Mouse (Mus musculus) E14TG2a.4 (cell line): ENCODE measurements at regions not wholly inside any gene's neighbourhood (a gene's known extent, or its start where the extent isn't known, plus 50 kb on each side); places are given as distances from the start of the nearest gene placed in this dataset.

Source experiments
- H3K27me3 ChIP-seq: 2 replicates; pipeline ENCODE4 v1.6.1; 2014; ENCODE audit warnings: low read length, control low read depth; ENCODE audit not compliant: insufficient read depth
- H3K36me3 ChIP-seq: 2 replicates; pipeline ENCODE4 v1.6.1; 2014; ENCODE audit warnings: low read length, control low read depth; ENCODE audit not compliant: insufficient read depth
- H3K4me1 ChIP-seq: replicated peaks from 2 replicates; pipeline ENCODE4 v1.6.1; 2014; ENCODE audit warnings: low read depth, low read length, control low read depth
- H3K4me3 ChIP-seq: replicated peaks from 2 replicates; pipeline ENCODE4 v1.5.1; 2014; ENCODE audit warnings: mild to moderate bottlenecking, low read length
- H3K9me3 ChIP-seq: 2 replicates; pipeline ENCODE4 v1.6.1; 2014; ENCODE audit warnings: low read length, control low read depth
- CTCF ChIP-seq: conservative IDR thresholded peaks from 2 replicates; pipeline ENCODE4 v1.5.1; 2014; ENCODE audit warnings: low read length
- NANOG ChIP-seq: IDR thresholded peaks from 2 replicates; pipeline ENCODE4 v1.6.1; 2014; ENCODE audit warnings: borderline replicate concordance, low read length, mixed read lengths
- POU5F1 ChIP-seq: IDR thresholded peaks from 2 replicates; pipeline ENCODE4 v1.6.1; 2014; ENCODE audit warnings: low read length, borderline replicate concordance

GRCm38 (mm10) chr8:30648497-30648896 is 2780.0 kb upstream of the 5930422O12Rik start:
- Histone ChIP-seq H3K9me3 (no peaks in the 10 kb centered on the region), H3K4me3 (no peak overlapping the region), H3K4me1 (peaks cover 10% of the 10 kb centered on the region), H3K27me3 (no peaks in the 10 kb centered on the region), H3K36me3 (no peaks in the 10 kb centered on the region)
- no peak for TF ChIP-seq CTCF
- no peak for TF ChIP-seq POU5F1
- peak; percentile 70; the same call in 1 of the 2 replicates for TF ChIP-seq NANOG

- no peaks in the 10 kb centered on the region for H3K4me1 ChIP-seq
Measured at GRCm38 (mm10) chr8:30655749-30656241, 2772.7 kb upstream of the 5930422O12Rik start.

GRCm38 (mm10) chr8:30661261-30661660 is 2767.2 kb upstream of the 5930422O12Rik start:
- H3K9me3 ChIP-seq = no peaks in the 10 kb centered on the region
- no peak overlapping the region for H3K4me3 ChIP-seq
- no peaks in the 10 kb centered on the region for H3K4me1 ChIP-seq
- H3K27me3 ChIP-seq = no peaks in the 10 kb centered on the region
- H3K36me3 ChIP-seq = no peaks in the 10 kb centered on the region
- no peak for TF ChIP-seq NANOG
- TF ChIP-seq POU5F1 = no peak
- no peak for TF ChIP-seq CTCF

More at GRCm38 (mm10) chr8:30655749-30656241, 2772.7 kb upstream of the 5930422O12Rik start:
- no peak for TF ChIP-seq NANOG
- TF ChIP-seq CTCF = no peak
- TF ChIP-seq POU5F1 = no peak
- Histone ChIP-seq H3K9me3 (no peaks in the 10 kb centered on the region), H3K4me3 (no peak overlapping the region), H3K27me3 (no peaks in the 10 kb centered on the region), H3K36me3 (no peaks in the 10 kb centered on the region)

- no peaks in the 10 kb centered on the region for H3K36me3 ChIP-seq
- no peak overlapping the region for H3K4me3 ChIP-seq
- TF ChIP-seq CTCF (no peak), NANOG (no peak), POU5F1 (no peak)
- no peaks in the 10 kb centered on the region for H3K27me3 ChIP-seq
- H3K4me1 ChIP-seq = peaks cover 10% of the 10 kb centered on the region; the same call in 1 of the 2 replicates
- H3K9me3 ChIP-seq = no peaks in the 10 kb centered on the region
Measured at GRCm38 (mm10) chr8:30669451-30669850, 2759.1 kb upstream of the 5930422O12Rik start.

- no peaks in the 10 kb centered on the region for H3K27me3 ChIP-seq
- H3K4me1 ChIP-seq = no peaks in the 10 kb centered on the region
- H3K4me3 ChIP-seq = no peak overlapping the region
- TF ChIP-seq CTCF (no peak), POU5F1 (no peak), NANOG (no peak)
- H3K36me3 ChIP-seq = no peaks in the 10 kb centered on the region
- H3K9me3 ChIP-seq = no peaks in the 10 kb centered on the region
Measured at GRCm38 (mm10) chr8:30677423-30677822, 2751.1 kb upstream of the 5930422O12Rik start.

- TF ChIP-seq POU5F1 = no peak
- TF ChIP-seq CTCF = no peak
- no peak for TF ChIP-seq NANOG
- H3K4me3 ChIP-seq = no peak overlapping the region
- no peaks in the 10 kb centered on the region for H3K36me3 ChIP-seq
- H3K27me3 ChIP-seq = no peaks in the 10 kb centered on the region
- H3K9me3 ChIP-seq = no peaks in the 10 kb centered on the region
- H3K4me1 ChIP-seq = no peaks in the 10 kb centered on the region
Measured at GRCm38 (mm10) chr8:30682169-30682568, 2746.3 kb upstream of the 5930422O12Rik start.

GRCm38 (mm10) chr8:30686539-30686938 is 2742.0 kb upstream of the 5930422O12Rik start:
- H3K4me3 ChIP-seq = no peak overlapping the region
- no peak for TF ChIP-seq CTCF
- no peaks in the 10 kb centered on the region for H3K27me3 ChIP-seq
- H3K36me3 ChIP-seq = no peaks in the 10 kb centered on the region
- no peaks in the 10 kb centered on the region for H3K4me1 ChIP-seq
- H3K9me3 ChIP-seq = no peaks in the 10 kb centered on the region

- H3K36me3 ChIP-seq = no peaks in the 10 kb centered on the region
- TF ChIP-seq POU5F1 (no peak), NANOG (no peak), CTCF (no peak)
- no peaks in the 10 kb centered on the region for H3K4me1 ChIP-seq
- no peaks in the 10 kb centered on the region for H3K27me3 ChIP-seq
- H3K4me3 ChIP-seq = no peak overlapping the region
- H3K9me3 ChIP-seq = no peaks in the 10 kb centered on the region
Measured at GRCm38 (mm10) chr8:30694126-30694525, 2734.4 kb upstream of the 5930422O12Rik start.

- Histone ChIP-seq H3K9me3 (no peaks in the 10 kb centered on the region), H3K27me3 (no peaks in the 10 kb centered on the region), H3K36me3 (no peaks in the 10 kb centered on the region), H3K4me1 (no peaks in the 10 kb centered on the region), H3K4me3 (no peak overlapping the region)
- TF ChIP-seq NANOG = no peak
- TF ChIP-seq CTCF = no peak
- no peak for TF ChIP-seq POU5F1
Measured at GRCm38 (mm10) chr8:30716643-30717042, 2711.9 kb upstream of the 5930422O12Rik start.
